Mouse (Mus musculus) thymus, postnatal 4 days (tissue): ENCODE results near the gene Slco2b1.
A peak's percentile ranks its signal among the peaks of the same experiment; 100 is the strongest.

Experiments used
- DNase-seq: peaks from one replicate; pipeline ENCODE4 v3.0.0; 2021

The Slco2b1 gene

DNA sequence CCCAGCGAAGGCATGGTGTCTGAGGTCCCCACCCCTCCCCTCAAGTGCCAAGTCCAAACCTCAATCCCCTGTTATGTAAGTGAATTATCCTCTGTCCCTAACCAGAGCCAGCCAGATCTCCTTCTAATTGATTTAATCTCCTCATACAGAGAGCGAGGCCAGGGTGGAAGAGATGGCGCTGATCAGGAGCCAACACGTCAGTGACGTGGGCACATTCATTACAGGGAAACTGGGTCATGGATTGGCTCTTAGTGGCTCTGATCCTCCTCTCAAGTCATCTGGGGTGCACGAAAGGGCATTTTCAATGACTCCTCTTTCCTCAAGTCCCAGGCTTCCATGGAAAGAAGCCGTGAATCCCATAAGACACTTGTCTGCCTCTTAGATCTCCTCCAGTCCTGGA lies 66.4 kb downstream of the Slco2b1 start:
- no peak for DNase-seq

GRCm38 (mm10) chr7:99642078-99642477 lies 69.1 kb downstream of the Slco2b1 start:
- no peak for DNase-seq

- no peak for DNase-seq
These were observed 69.9 kb downstream of the Slco2b1 start for GRCm38 (mm10) chr7:99641245-99641644.

DNA sequence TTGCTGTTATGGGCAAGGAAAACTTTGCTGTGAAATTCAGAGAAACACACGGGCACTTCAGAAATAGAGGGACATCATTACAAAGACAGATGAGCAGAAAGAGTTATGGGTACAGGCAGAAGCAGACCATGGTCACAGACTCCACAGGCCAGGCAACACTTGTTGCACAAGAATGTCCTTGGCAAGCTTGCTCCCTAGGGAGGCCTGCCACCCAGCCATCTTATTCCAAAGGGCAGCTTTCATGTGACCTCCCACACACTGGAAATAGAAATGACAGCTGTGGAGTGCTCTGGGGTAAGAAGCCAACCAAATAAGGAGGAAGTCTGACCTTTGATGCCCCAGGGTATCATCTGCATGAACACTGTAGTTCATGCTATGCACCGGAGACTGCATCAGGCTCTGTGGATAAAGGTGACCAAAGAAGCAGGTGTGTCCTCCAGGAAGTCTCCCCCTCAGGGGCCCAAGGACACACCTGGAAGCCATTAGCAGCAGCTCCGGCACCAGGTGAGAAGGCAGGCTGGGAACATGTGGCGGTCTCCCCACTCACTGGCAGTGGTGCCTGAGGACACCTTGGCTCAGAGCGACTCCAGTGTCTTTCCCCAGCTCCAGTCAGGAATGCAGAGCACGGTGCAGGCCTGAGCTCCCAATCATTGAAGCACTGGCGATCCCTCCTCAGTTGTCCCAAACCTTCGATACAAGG lies 77.0 kb downstream of the Slco2b1 start:
- no peak for DNase-seq

GRCm38 (mm10) chr7:99632286-99632685 lies 78.9 kb downstream of the Slco2b1 start:
- no peak for DNase-seq

DNA sequence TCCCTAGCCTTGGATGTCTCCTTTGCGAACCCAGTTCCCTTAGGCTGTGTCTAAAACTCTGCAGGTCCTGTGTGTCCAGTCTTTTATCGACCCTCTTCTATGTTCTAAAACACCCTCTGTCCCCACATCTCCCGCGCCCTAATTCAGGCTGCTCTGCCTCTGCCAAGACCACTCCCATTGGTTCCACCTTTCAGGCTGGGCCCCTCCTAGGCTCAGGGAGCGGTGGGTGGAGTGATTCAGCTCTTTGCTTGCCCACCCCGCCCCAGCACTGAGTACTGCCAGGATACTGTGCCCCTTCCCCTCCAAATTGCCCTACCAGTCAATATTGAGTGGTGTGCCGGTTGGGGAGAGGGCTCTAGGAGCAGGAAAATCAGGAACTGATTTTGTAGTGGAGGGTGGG lies 83.8 kb downstream of the Slco2b1 start:
- DNase-seq, result peak; percentile 22

GRCm38 (mm10) chr7:99626376-99627270 lies 84.5 kb downstream of the Slco2b1 start, which contains the start of gene Tpbgl:
Tpbgl (minus strand) TSS chr7:99627103.
- peak; percentile 68 for DNase-seq

GRCm38 (mm10) chr7:99625722-99626375 lies 85.3 kb downstream of the Slco2b1 start:
- DNase-seq, result peak; percentile 95

GRCm38 (mm10) chr7:99618860-99619259 lies 92.3 kb downstream of the Slco2b1 start:
- peak; percentile 78 for DNase-seq

- DNase-seq, result peak; percentile 38
These were observed 92.9 kb downstream of the Slco2b1 start for GRCm38 (mm10) chr7:99618264-99618663.
